Mouse (Mus musculus) heart, embryonic 11.5 days (tissue): Measurements from ENCODE around the gene Cdv3. TPM values are rescaled to one million over a fixed set of nuclear protein-coding genes. Genes with fewer than 3 reads are reported as not detected.
"Not testable (repeated sequence)": the region's sequence is repeated elsewhere in the genome, so short reads cannot be mapped to it uniquely, and the experiment has no call there.

Source experiments
- ATAC-seq: fragments of 200-750 bp; cut with Nextera tagmentation; replicated peaks from 2 replicates; pipeline ENCODE4 v1.8.0; 2017; ENCODE audit warnings: moderate library complexity; ENCODE audit not compliant: insufficient number of reproducible peaks, low FRiP score, low TSS enrichment
- H3K27ac ChIP-seq: fragments of 300-500 bp; sonication (generic); 2 replicates; pipeline ENCODE4 v1.5.1; 2014; ENCODE audit warnings: mild to moderate bottlenecking, low read depth, low read length
- H3K27me3 ChIP-seq: fragments of 300-500 bp; sonication (generic); 2 replicates; pipeline ENCODE4 v1.6.1; 2014; ENCODE audit warnings: mild to moderate bottlenecking, low read length, mixed read lengths; ENCODE audit not compliant: control insufficient read depth, insufficient read depth
- H3K36me3 ChIP-seq: fragments of 300-500 bp; sonication (generic); 2 replicates; pipeline ENCODE4 v1.6.1; 2014; ENCODE audit warnings: mild to moderate bottlenecking, low read length, moderate library complexity, mixed read lengths; ENCODE audit not compliant: control insufficient read depth, insufficient read depth
- H3K4me1 ChIP-seq: fragments of 300-500 bp; sonication (generic); 2 replicates; pipeline ENCODE4 v1.6.1; 2014; ENCODE audit warnings: low read length; ENCODE audit not compliant: control insufficient read depth, insufficient read depth
- H3K4me2 ChIP-seq: fragments of 300-500 bp; sonication (generic); 2 replicates; pipeline ENCODE4 v1.6.1; 2014; ENCODE audit warnings: mild to moderate bottlenecking, moderate library complexity
- H3K4me3 ChIP-seq: fragments of 300-500 bp; sonication (generic); 2 replicates; pipeline ENCODE4 v1.5.1; 2014; ENCODE audit warnings: low read depth, low read length
- H3K9ac ChIP-seq: fragments of 300-500 bp; sonication (generic); 2 replicates; pipeline ENCODE4 v1.6.1; 2014; ENCODE audit warnings: mild to moderate bottlenecking, low read depth, low read length, moderate library complexity
- H3K9me3 ChIP-seq: fragments of 300-500 bp; sonication (generic); replicated peaks from 2 replicates; pipeline ENCODE4 v1.6.1; 2016; ENCODE audit warnings: low read length; ENCODE audit not compliant: control insufficient read depth
- WGBS: fragments of 180-500 bp; shearing (Covaris S2); extraction: QIAGEN DNeasy Blood & Tissue Kit; methylation state at CpG from one replicate; pipeline ENCODE4 v1.1.7; 2014; ENCODE audit not compliant: insufficient replicate concordance; 5-methylcytosine and 5-hydroxymethylcytosine counted together
- polyA plus RNA-seq: library from polyadenylated mRNA; unstranded; fragments of >200 nt; fragmentation: Nextera tagmentation; extraction: Ambion mirVana; gene quantifications from 2 replicates; pipeline ENCODE4 v1.2.1, GENCODE M21; 2014

The Cdv3 gene
- polyA plus RNA-seq, 1 experiment from 2014 or later = 76.8 TPM

DNA sequence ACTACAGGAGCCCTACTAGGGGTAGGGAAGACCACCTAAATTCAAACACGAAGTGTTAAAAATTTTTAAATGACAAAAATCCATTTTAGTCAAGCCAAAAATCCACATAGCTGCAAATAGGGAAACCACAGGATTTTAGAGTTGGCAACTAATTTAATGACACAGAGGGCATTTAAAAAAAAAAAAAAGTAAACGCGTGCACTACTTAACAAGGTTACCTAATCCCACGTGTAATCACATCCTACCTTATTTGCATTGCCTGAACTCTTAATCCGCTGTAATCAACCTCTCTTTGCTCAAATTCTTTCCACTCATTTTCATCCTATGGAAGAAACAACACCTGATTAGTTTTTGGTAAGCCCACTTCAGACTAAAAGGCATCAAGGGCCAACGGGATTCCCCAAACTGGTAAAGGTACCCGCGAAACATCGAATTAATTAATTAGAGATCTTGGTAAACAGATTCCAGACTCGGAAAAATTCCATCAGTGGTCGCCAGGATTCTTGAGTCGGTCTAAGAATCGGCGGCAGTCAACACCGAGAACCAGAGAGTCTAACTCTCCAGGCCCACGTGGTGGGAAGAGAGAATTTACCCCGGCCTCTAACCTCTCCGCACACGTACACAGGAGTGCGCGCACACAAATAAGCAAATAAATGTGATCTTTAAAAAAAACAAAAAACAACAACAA lies 1.8 kb downstream of the Cdv3 start:
- Histone ChIP-seq H3K4me2 (peak overlapping the region; percentile 64), H3K27me3 (no peaks in the 10 kb centered on the region), H3K4me1 (peaks cover 21% of the 10 kb centered on the region; the same call in 1 of the 2 replicates), H3K9ac (peak overlapping the region; percentile 95), H3K36me3 (peaks cover 10% of the 10 kb centered on the region), H3K27ac (peak overlapping the region; percentile 98; the same call in 1 of the 2 replicates), H3K4me3 (peak overlapping the region; percentile 71), H3K9me3 (no peaks in the 10 kb centered on the region)
- 2% methylated on average over 21 of the region's 21 CpGs for WGBS
- no peak for ATAC-seq

DNA sequence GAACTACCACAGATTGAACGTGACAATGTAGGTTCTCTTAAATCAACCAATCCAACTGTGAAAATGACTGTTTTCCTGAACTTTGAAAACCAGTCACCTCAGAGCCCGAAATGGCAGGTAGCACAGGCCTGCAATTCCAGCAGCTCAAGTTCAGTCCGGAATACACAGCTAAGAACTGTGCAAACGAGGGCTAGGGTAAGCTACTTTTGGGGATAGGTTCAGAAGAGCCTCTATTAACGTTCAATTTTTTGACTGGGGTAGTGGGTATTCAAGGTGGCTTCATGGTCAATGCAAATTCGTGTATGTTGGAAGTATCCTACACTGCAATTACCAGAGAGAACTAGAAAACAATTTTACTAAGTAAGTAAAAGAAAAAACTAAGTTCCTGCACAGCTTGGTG lies 2.6 kb downstream of the Cdv3 start:
- WGBS = 68% methylated on average over 6 of the region's 6 CpGs
- H3K9ac ChIP-seq = 0 out of 2 replicates have a peak overlapping the region, but pooled peaks have one; percentile 36

DNA sequence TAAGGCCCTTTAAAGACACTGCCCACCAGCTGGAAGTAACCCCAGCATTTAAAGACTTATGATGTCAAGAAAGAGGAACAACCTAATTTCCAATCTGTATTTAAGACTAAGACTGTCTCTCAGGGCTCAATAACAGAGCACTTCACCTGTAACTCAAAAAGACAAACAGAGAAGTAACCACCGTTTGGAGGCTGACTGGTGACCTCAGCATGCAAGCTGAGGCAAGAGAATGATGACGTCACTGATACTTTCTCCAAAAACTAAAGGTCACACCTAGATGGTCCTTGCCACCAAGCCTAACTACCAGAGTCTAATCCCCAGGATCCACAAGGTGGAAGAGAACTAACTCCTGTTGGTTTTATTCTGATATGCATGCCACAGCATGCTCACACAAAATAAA lies 5.0 kb downstream of the Cdv3 start:
- Histone ChIP-seq H3K9me3 (no peaks in the 10 kb centered on the region), H3K4me2 (no peak overlapping the region), H3K4me1 (peaks cover 21% of the 10 kb centered on the region), H3K27ac (no peak overlapping the region), H3K36me3 (peaks cover 19% of the 10 kb centered on the region), H3K27me3 (no peaks in the 10 kb centered on the region), H3K4me3 (no peak overlapping the region), H3K9ac (no peak overlapping the region)
- 72% methylated on average over 2 of the region's 2 CpGs for WGBS
- ATAC-seq = no peak

More for the DNA sequence above, 2.6 kb downstream of the Cdv3 start:
- peaks cover 16% of the 10 kb centered on the region for H3K36me3 ChIP-seq
- peak overlapping the region; percentile 71 for H3K4me3 ChIP-seq
- peaks cover 28% of the 10 kb centered on the region for H3K4me1 ChIP-seq
- H3K9me3 ChIP-seq = no peaks in the 10 kb centered on the region
- no peak overlapping the region for H3K27ac ChIP-seq
- H3K4me2 ChIP-seq = peak overlapping the region; percentile 64
- no peak for ATAC-seq
- no peaks in the 10 kb centered on the region for H3K27me3 ChIP-seq

DNA sequence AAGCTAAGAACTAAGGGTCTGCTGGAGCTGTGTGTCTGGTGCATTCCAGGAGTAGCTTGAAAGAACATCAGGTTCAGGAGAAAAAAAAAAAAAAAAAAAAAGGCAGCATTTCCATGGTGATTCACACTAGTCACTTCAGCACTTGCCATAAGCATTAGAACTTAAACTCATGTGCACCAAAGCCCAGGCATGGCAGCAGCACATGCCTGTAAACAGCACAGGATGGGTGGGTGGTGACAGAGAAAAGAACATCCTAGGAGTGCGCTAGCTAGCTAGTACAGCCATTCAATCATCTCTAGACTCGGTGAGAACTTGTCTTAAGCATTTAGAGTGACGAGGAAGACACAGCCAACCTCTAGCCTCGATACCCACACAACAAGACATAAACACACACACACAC lies 7.1 kb downstream of the Cdv3 start:
- Histone ChIP-seq H3K4me3 (no peak overlapping the region), H3K36me3 (peaks cover 19% of the 10 kb centered on the region), H3K9ac (no peak overlapping the region), H3K4me1 (peaks cover 21% of the 10 kb centered on the region), H3K4me2 (no peak overlapping the region), H3K9me3 (no peaks in the 10 kb centered on the region), H3K27ac (no peak overlapping the region), H3K27me3 (no peaks in the 10 kb centered on the region)
- WGBS = 81% methylated on average over 4 of the region's 4 CpGs
- ATAC-seq = no peak

DNA sequence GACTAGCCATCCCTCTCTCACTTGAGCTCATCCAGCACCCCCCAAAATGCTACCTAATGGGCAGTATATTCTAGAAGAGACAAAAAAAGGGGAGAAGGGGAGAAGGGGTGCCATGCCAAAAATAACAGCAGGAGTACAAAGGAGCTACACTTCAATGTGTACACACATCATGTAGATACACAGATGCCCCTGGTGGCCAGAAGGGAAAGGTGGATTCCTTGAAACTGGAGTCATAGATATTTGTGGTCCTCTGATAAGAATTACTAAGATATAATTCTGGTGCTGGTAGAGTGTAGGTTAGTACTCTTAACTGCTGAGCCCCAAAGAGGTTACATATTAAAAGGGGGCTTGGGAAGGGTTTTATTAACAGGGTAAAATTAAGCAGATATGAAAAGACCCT lies 7.7 kb downstream of the Cdv3 start:
- Histone ChIP-seq H3K36me3 (peaks cover 16% of the 10 kb centered on the region), H3K9me3 (no peaks in the 10 kb centered on the region), H3K4me3 (no peak overlapping the region), H3K27me3 (no peaks in the 10 kb centered on the region), H3K4me2 (no peak overlapping the region), H3K9ac (no peak overlapping the region), H3K27ac (no peak overlapping the region), H3K4me1 (peaks cover 15% of the 10 kb centered on the region)
- ATAC-seq = no peak

DNA sequence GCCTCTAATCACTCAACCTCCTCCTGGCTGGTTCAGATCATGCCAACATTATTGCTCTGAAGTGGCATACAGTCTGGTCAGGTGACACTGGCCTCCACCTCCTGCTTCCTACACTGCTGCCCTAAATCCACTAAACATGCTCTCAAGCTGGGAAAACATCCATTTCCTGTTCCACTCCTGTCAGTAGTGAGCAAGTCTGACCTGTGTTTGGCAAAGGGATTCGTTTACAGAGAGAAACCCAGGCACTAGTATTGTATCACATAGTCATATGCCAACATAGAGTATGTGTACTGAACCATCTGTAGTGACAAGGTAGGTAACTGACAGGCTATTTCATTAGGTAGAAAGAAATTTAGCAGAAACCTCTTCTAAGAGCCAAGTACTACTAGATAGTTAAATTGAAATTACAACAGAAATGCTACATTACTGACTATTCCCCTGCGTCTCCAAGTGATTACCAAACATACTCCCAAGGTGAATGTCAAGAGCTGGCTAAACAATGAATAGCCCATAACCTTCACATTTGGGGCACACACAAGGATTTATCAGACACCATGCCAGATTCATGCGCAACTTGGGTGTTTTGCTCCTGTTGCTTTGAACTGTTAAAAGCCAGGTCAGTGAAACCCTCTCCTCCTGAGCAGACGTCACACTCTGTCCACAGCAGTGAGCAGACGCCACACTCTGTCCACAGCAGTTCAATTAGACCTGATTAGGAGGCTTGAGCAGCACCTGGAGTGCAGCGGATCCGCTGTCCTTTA lies 12.0 kb downstream of the Cdv3 start:
- H3K4me1 ChIP-seq, H3K27ac ChIP-seq, H3K27me3 ChIP-seq, H3K4me2 ChIP-seq, ATAC-seq, H3K4me3 ChIP-seq, H3K9ac ChIP-seq, H3K9me3 ChIP-seq: not testable (repeated sequence)
- 83% methylated on average over 6 of the region's 7 CpGs for WGBS
- H3K36me3 ChIP-seq = peaks cover 13% of the 10 kb centered on the region

DNA sequence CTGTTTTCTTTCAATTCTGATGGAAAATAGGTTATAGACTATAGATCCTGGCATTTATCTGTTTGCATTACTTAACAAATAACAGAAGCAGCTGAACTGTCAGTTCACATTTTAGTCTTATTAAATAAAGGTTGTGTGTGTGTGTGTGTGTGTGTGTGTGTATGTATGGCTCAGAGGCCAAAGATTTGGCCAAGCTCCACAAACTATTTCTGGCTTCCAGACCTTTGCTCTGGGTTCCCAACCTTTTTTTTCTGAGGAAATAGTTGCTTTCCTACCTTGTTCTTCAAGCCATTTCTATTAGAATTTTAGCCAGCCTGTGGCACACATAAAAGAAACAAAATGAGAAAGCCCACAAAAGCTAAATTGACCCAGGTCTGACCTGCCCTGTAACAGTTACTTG lies 16.8 kb downstream of the Cdv3 start:
- ATAC-seq = no peak
- Histone ChIP-seq H3K27ac (no peak overlapping the region), H3K9me3 (no peaks in the 10 kb centered on the region), H3K27me3 (no peaks in the 10 kb centered on the region), H3K4me2 (no peak overlapping the region), H3K4me3 (no peak overlapping the region), H3K4me1 (0 out of 2 replicates have a peak, but pooled peaks cover 2% of the 10 kb centered on the region), H3K9ac (no peak overlapping the region), H3K36me3 (peaks cover 24% of the 10 kb centered on the region)

DNA sequence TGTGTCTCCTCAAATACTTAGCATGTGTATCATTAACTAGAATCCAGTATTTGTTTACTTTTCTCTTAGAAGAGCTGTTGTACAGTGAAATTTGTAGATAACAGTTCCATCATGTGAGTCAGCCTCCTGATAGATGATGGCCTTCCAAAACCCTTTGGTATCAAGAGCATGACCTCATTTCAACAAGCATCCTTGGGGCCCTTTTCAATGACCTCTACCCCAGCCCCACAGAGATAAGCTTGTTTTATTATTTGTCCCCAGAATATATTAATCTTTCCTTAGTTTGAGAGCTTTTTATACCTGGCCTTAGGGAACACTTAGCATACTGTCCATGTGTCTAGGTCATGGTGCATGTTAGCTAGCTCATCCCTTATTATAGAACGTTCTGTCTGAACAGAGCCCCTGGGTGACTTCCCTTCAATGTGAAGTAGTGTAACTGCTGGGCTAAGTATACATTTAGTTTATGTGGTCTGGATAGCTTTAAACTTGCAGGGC lies 17.6 kb downstream of the Cdv3 start:
- 72% methylated on average over 1 of the region's 1 CpGs for WGBS
- no peak overlapping the region for H3K4me2 ChIP-seq
- no peak overlapping the region for H3K27ac ChIP-seq
- H3K9ac ChIP-seq = no peak overlapping the region
- ATAC-seq = no peak
- peaks cover 29% of the 10 kb centered on the region for H3K36me3 ChIP-seq
- H3K4me1 ChIP-seq = 0 out of 2 replicates have a peak, but pooled peaks cover 2% of the 10 kb centered on the region
- H3K27me3 ChIP-seq = no peaks in the 10 kb centered on the region
- H3K9me3 ChIP-seq = no peaks in the 10 kb centered on the region
- no peak overlapping the region for H3K4me3 ChIP-seq
